Mouse (Mus musculus) cerebellum, adult 2 months (tissue): ENCODE data around the gene Hist1h1c. TPM values are rescaled to one million over a fixed set of nuclear protein-coding genes. Genes with fewer than 3 reads are reported as not detected.

ENCODE experiments used
- DNase-seq, 2 experiments: peaks; one replicate each; pipeline ENCODE4 v3.0.0; 2021
- H3K27ac ChIP-seq: fragments of 200-500 bp; 2 replicates; pipeline ENCODE4 v1.5.1; 2012; ENCODE audit warnings: low read length, control low read depth, inconsistent platforms; ENCODE audit not compliant: insufficient read depth
- H3K27me3 ChIP-seq: fragments of 200-500 bp; 2 replicates; pipeline ENCODE4 v1.6.1; 2012; ENCODE audit warnings: inconsistent platforms, mild to moderate bottlenecking, low read length, moderate library complexity; ENCODE audit not compliant: control insufficient read depth, insufficient read depth
- H3K4me1 ChIP-seq: fragments of 200-500 bp; 2 replicates; pipeline ENCODE4 v1.6.1; 2011; ENCODE audit warnings: low read length; ENCODE audit not compliant: control insufficient read depth, insufficient read depth
- H3K4me3 ChIP-seq: fragments of 200-500 bp; replicated peaks from 2 replicates; pipeline ENCODE3; 2011; ENCODE audit warnings: mild to moderate bottlenecking, low read depth, low read length, control low read depth; ENCODE audit not compliant: insufficient read depth
- CTCF ChIP-seq: fragments of 200-500 bp; IDR thresholded peaks from 2 replicates; pipeline ENCODE4 v1.5.1; 2011; ENCODE audit warnings: low read depth, mild to moderate bottlenecking, control low read depth, low read length, moderate library complexity, borderline replicate concordance; ENCODE audit not compliant: insufficient read depth
- POLR2A ChIP-seq: fragments of 200-500 bp; IDR thresholded peaks from 2 replicates; pipeline ENCODE4 v1.6.1; 2011; ENCODE audit warnings: low read length, control low read depth, borderline replicate concordance; ENCODE audit not compliant: insufficient read depth
- WGBS: fragments of 180-500 bp; shearing (Covaris S2); methylation state at CpG from one replicate; pipeline ENCODE4 v1.1.7; 2018; 5-methylcytosine and 5-hydroxymethylcytosine counted together
- polyA plus RNA-seq: library from polyadenylated mRNA; depleted of rRNA; stranded (reverse); fragments of >200 nt; gene quantifications from 2 replicates; pipeline ENCODE4 v1.2.3, GENCODE M21; 2012; rRNA removed

Gene Hist1h1c
- 34.6 and 42.8 TPM in 2 replicates for polyA plus RNA-seq

DNA sequence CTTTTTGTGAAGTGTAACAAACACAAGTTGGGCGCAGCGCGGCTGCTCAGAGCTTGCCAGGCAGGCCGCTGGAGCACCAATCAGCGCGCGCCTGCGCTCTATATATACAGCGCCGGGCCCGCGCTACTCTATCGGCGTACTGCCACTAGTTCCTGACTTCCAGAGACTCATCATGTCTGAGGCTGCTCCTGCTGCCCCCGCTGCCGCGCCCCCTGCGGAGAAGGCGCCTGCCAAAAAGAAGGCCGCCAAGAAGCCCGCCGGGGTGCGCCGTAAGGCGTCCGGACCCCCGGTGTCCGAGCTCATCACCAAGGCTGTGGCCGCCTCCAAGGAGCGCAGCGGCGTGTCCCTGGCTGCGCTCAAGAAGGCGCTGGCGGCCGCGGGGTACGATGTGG, at the start of gene Hist1h1c:
Gene Hist1h1c (plus strand): TSS at position 132 of the 392 bp plus-strand sequence.
- Histone ChIP-seq H3K27ac (peak within 1 kb of the TSS; percentile 45; the same call in 1 of the 2 replicates), H3K27me3 (no peaks in the 10 kb centered on the region), H3K4me1 (no peaks in the 10 kb centered on the region), H3K4me3 (peak within 1 kb of the TSS; percentile 49)
- TF ChIP-seq POLR2A (peak; percentile 51; the same call in 1 of the 2 replicates), CTCF (no peak)
- WGBS = under 1% methylated on average over 38 of the region's 38 CpGs
- peak; percentile 78 to 80 for DNase-seq

DNA sequence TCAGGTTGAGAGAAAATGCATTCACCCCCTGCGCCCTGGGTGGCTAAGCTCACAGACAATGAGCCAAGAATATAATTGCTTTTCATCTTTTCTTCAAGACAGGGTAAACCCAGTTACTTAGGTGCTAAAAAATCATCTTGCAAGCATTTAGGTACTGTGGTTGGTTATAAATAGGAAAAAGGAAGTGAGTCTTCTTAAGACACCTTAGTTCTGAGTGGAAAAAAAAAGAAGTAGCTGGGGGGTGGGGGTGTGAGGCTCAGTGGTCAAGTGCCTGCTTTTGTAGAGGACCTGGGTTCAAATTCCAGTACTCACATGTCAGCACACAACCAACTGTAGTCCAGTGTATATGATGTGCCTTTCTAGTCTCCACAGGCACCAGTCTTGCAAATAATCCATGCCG, 49.7 kb upstream of the Hist1h1c start:
- DNase-seq = no peak
- H3K27me3 ChIP-seq = no peaks in the 10 kb centered on the region
- H3K27ac ChIP-seq = no peak overlapping the region
- 94% methylated on average over 2 of the region's 2 CpGs for WGBS
- peaks cover 2% of the 10 kb centered on the region; the same call in 1 of the 2 replicates for H3K4me1 ChIP-seq
- no peak overlapping the region for H3K4me3 ChIP-seq
- TF ChIP-seq CTCF (no peak), POLR2A (no peak)

DNA sequence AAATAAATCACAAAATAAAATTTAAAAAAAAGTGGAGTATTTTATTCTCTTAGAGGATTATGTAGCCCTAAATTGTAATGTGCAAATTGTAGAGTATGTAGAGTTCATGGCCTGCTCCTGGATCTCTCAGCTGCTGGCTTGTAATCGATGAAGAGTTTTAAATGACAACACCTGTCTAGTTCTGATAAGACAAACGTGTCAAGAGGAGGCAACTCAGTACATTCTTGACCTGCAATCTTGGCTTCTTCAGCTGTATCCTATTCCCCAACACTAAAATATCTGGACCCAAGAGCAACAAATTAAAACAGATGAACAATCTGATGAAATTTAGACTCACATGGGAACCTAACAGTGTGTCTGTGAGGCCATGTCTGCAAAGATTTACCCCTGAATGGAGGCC, 49.1 kb upstream of the Hist1h1c start:
- Histone ChIP-seq H3K4me3 (no peak overlapping the region), H3K27ac (no peak overlapping the region), H3K4me1 (peaks cover 2% of the 10 kb centered on the region; the same call in 1 of the 2 replicates), H3K27me3 (no peaks in the 10 kb centered on the region)
- 75% methylated on average over 2 of the region's 2 CpGs for WGBS
- TF ChIP-seq CTCF (no peak), POLR2A (no peak)
- no peak for DNase-seq

DNA sequence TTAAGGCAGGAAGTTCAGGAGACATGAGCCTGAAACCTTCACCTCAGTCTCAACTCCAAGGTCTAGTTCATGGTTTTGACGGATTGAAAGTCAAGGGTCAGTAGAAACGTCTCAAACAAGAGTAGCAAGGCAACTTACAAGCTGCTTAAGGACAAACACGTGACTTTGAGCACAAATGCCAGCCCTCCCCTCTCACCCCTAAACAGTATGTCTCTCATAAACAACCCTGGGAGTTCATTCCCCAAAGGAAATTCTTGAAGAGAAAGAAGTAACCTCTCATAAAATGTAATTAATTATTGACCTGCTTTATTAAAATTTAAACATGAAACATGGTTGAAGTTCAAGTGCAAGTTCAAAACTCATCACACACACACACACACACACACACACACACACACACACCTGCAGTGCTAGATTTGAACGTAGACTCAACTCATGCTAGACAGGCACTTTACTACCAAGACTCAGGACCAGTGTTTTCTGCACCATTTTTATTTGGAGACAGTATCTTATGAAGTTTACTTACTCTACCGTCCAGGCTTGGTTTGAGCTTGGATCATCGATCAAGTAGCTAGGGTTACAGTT, 44.7 kb upstream of the Hist1h1c start:
- no peaks in the 10 kb centered on the region for H3K4me1 ChIP-seq
- H3K4me3 ChIP-seq = no peak overlapping the region
- WGBS = 85% methylated on average over 6 of the region's 6 CpGs
- no peak for DNase-seq
- no peak overlapping the region for H3K27ac ChIP-seq
- TF ChIP-seq CTCF (no peak), POLR2A (no peak)
- no peaks in the 10 kb centered on the region for H3K27me3 ChIP-seq

GRCm38 (mm10) chr13:23694956-23695355, 43.7 kb upstream of the Hist1h1c start:
- Histone ChIP-seq H3K4me1 (no peaks in the 10 kb centered on the region), H3K4me3 (no peak overlapping the region), H3K27ac (no peak overlapping the region), H3K27me3 (no peaks in the 10 kb centered on the region)
- no peak for TF ChIP-seq POLR2A
- no peak for TF ChIP-seq CTCF
- no peak for DNase-seq
- WGBS = 96% methylated on average over 9 of the region's 9 CpGs

DNA sequence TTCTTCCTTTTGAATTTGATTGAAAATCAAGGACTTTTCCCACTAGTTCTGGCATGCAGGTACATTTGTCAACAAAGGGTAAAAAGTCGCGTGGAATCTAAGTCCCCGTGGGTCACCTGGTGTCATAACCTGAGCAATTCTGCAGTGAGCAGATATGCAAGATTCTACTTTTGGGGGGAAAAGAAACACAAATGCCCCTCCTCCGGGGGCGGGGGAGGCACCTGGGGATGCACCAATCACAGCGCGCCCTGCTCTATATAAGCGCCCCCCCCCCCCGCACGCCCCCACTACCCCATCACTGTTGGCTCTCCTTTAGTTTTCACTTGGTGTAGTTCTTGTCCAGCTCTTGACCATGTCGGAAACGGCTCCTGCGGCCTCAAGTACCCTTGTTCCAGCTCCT, 43.1 kb upstream of the Hist1h1c start, which contains the start of gene Hist1h1t:
Gene Hist1h1t (plus strand): TSS at position 301 of the 400 bp plus-strand sequence.
- 54% methylated on average over 13 of the region's 13 CpGs for WGBS
- DNase-seq = no peak
- Histone ChIP-seq H3K4me1 (no peaks in the 10 kb centered on the region), H3K27me3 (no peaks in the 10 kb centered on the region), H3K4me3 (no peak within 1 kb of the TSS), H3K27ac (no peak within 1 kb of the TSS)
- no peak for TF ChIP-seq CTCF
- no peak for TF ChIP-seq POLR2A

DNA sequence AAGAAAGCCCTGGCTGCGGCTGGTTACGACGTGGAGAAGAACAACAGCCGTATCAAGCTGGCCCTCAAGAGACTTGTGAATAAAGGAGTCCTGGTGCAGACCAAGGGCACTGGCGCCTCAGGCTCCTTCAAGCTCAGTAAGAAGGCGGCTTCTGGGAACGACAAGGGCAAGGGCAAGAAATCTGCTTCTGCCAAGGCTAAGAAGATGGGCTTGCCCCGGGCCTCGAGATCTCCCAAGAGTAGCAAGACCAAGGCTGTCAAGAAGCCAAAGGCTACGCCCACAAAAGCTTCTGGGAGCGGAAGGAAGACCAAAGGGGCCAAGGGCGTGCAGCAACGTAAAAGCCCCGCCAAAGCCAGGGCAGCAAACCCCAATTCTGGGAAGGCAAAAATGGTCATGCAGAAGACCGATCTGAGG, 42.5 kb upstream of the Hist1h1c start:
- H3K4me3 ChIP-seq = no peak overlapping the region
- H3K4me1 ChIP-seq = no peaks in the 10 kb centered on the region
- no peak overlapping the region for H3K27ac ChIP-seq
- WGBS = 58% methylated on average over 15 of the region's 15 CpGs
- TF ChIP-seq POLR2A = no peak
- no peak for TF ChIP-seq CTCF
- no peak for DNase-seq
- H3K27me3 ChIP-seq = no peaks in the 10 kb centered on the region

DNA sequence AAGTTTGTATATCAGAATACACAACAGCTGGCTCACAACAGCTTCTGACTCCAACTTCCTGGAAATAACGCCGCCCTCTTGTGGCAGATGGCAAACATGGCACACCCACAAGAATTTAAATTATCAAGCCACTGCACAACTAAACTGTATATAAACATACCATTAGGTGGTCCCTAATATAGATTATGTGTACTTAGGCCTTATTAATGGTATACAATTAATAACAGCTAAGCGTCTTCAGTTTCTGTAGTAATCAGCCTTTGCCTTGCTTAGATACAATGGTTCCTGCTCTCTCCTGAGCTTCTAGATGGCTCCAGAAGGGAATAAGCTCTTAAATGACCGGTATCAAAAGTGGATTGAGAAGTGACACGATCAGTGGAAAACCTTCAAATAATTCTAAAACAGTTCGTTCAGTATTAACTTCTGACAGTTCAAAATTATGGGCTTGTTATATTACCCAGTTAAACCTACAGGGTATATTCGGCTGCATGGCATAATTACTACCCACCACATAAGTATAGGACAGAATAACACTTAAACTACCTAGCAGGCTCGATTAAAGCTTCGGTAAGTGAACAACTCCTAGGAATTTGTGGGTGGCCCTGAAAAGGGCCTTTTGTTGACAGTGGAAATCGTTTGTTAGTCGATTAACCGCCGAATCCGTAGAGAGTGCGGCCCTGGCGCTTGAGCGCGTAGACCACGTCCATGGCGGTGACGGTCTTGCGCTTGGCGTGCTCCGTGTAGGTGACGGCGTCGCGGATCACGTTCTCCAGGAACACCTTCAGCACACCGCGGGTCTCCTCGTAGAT, 40.9 kb upstream of the Hist1h1c start:
- DNase-seq = peak; percentile 21 to 29
- Histone ChIP-seq H3K27me3 (no peaks in the 10 kb centered on the region), H3K4me3 (peak overlapping the region; percentile 37), H3K4me1 (no peaks in the 10 kb centered on the region), H3K27ac (peak overlapping the region; percentile 10; the same call in 1 of the 2 replicates)
- WGBS = under 1% methylated on average over 25 of the region's 32 CpGs
- no peak for TF ChIP-seq POLR2A
- peak; percentile 34; the same call in 1 of the 2 replicates for TF ChIP-seq CTCF
